Comparison of ENCODE assay signal across 8 mouse cellular contexts in the genomic region with DNA sequence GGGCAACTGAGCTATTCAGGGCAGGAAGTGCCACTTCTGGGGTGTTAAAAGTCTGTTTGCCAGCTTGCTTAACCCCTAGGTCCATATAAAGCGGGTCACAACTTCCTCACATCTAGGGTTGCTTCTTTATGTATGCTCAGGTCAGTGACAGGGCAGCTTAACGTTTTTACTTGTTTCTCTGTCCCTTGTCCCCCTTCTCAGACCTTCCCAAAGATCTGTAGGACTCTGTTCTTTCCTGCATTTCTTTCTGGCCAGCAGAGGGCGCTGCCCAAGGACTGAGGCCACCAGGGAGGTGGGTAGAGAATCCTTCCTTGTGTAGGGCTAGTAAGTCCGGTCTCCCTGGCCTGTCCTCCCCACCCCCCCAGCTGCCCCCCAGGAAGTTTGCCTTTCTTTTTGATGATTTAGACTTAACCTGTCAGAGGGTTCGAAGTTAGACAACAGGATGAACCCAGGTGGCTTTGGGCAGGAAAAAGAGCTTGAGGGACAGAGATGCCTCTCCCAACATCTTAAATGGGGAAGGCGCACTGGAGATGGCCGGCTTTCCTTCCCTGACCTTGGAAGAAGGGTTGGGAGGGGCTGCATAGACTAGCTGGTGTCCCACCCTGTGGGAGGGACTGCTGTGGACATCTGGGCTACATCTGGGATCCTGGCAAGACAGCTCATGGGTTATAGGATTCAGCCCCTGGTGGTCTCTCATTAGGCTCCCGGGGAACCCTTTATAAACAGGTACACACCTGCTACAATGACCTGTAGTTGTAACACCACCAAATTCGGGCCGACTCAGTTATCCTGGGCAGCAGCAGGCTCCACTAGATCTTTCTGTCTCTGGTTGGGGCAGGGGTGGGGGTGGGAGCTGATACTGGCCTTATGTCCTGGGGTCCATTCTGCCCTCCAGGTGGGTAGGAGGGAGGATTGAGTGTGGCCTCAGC. TPM values are rescaled to one million over a fixed set of nuclear protein-coding genes. Genes with fewer than 3 reads are reported as not detected.
DNase-seq lines count a peak whose midpoint lies in the region; ATAC-seq and TF ChIP-seq lines count a peak whose summit lies in the region.

No protein-coding gene starts in this region.

- peak overlapping the region; percentile 91 for H3K27ac ChIP-seq in cortical plate, adult 2 months (ENCODE audit: insufficient read depth, low read length)
- H3K27ac ChIP-seq in intestine, embryonic 14.5 days (ENCODE audit: low read depth), result peak overlapping the region; percentile 95
- H3K27ac ChIP-seq in limb, embryonic 11.5 days (replicated peaks; ENCODE audit: low read depth, low read length), result peak overlapping the region; percentile 92
- peak overlapping the region; percentile 91 for H3K27ac ChIP-seq in midbrain, embryonic 12.5 days (replicated peaks)
- H3K27ac ChIP-seq in small intestine, adult 2 months (ENCODE audit: insufficient read depth, low read depth, low read length), result no peak overlapping the region

- peak; percentile 83 to 88 for DNase-seq in adrenal gland, adult 18-20 months (ENCODE audit: low spot score in 2 of 2)
- DNase-seq in gastrocnemius, postnatal 10 days, result peak; percentile 90
- DNase-seq in intestine, embryonic 14.5 days (ENCODE audit: low spot score), result peak; percentile 95
- peak; percentile 93 for DNase-seq in limb, embryonic 11.5 days (ENCODE audit: low spot score)

- H3K9ac ChIP-seq in intestine, embryonic 14.5 days (ENCODE audit: low read length), result peak overlapping the region; percentile 55
- peak overlapping the region; percentile 78 for H3K9ac ChIP-seq in limb, embryonic 11.5 days (ENCODE audit: low read length)
- H3K9ac ChIP-seq in midbrain, embryonic 12.5 days (replicated peaks), result peak overlapping the region; percentile 46; the same call in 1 of the 2 replicates

- peak overlapping the region; percentile 66 for H3K4me2 ChIP-seq in intestine, embryonic 14.5 days (ENCODE audit: low read length)
- H3K4me2 ChIP-seq in limb, embryonic 11.5 days (ENCODE audit: low read depth, severe bottlenecking), result peak overlapping the region; percentile 75
- H3K4me2 ChIP-seq in midbrain, embryonic 12.5 days (replicated peaks), result peak overlapping the region; percentile 66

- H3K4me3 ChIP-seq in cortical plate, adult 2 months (ENCODE audit: insufficient read depth, low read length), result peak overlapping the region; percentile 25
- peak overlapping the region; percentile 41 for H3K4me3 ChIP-seq in intestine, embryonic 14.5 days (ENCODE audit: low read depth, low read length)
- H3K4me3 ChIP-seq in limb, embryonic 11.5 days (ENCODE audit: low read depth, low read length), result peak overlapping the region; percentile 34
- H3K4me3 ChIP-seq in midbrain, embryonic 12.5 days, result peak overlapping the region; percentile 36
- peak overlapping the region; percentile 50 for H3K4me3 ChIP-seq in small intestine, adult 2 months (ENCODE audit: low read depth, low read length)

- peak; percentile 80 for TF ChIP-seq CTCF in cortical plate, adult 2 months (IDR thresholded peaks at IDR 0.05; ENCODE audit: extremely low read depth, insufficient read depth, low read length)
- peak; percentile 93; the same call in 1 of the 2 replicates for TF ChIP-seq CTCF in small intestine, adult 2 months (IDR thresholded peaks at IDR 0.05; ENCODE audit: extremely low read depth, insufficient read length, insufficient replicate concordance, low read depth, low read length)

- H3K27me3 ChIP-seq in intestine, embryonic 14.5 days (replicated peaks; ENCODE audit: control insufficient read depth, insufficient read depth, low read length), result no peaks in the 10 kb centered on the region
- H3K27me3 ChIP-seq in limb, embryonic 11.5 days (ENCODE audit: control insufficient read depth, insufficient read depth, low read length), result 0 out of 2 replicates have a peak, but pooled peaks cover 2% of the 10 kb centered on the region
- H3K27me3 ChIP-seq in midbrain, embryonic 12.5 days, result peaks cover 25% of the 10 kb centered on the region
- H3K27me3 ChIP-seq in small intestine, adult 2 months (ENCODE audit: control insufficient read depth, insufficient read depth, low read length), result no peaks in the 10 kb centered on the region; the same call in 1 of the 2 replicates

- no peak for TF ChIP-seq POLR2A in cortical plate, adult 2 months (IDR thresholded peaks at IDR 0.05; ENCODE audit: extremely low read depth, insufficient read depth, low read length)
- no peak for TF ChIP-seq POLR2A in small intestine, adult 2 months (IDR thresholded peaks at IDR 0.05; ENCODE audit: low read depth, low read length)

- ATAC-seq in intestine, embryonic 14.5 days (replicated peaks; ENCODE audit: low FRiP score, low TSS enrichment, low read depth), result peak; percentile 46
- peak; percentile 41 for ATAC-seq in limb, embryonic 11.5 days (ENCODE audit: insufficient number of reproducible peaks, low FRiP score, low TSS enrichment, low read depth)
- peak; percentile 27 for ATAC-seq in midbrain, embryonic 12.5 days (ENCODE audit: low FRiP score, low read depth)
- no peak for ATAC-seq in erythroid progenitor cell, adult 5-6 weeks (replicated peaks; ENCODE audit: low FRiP score, poor library complexity, severe bottlenecking)

- H3K9me3 ChIP-seq in intestine, embryonic 14.5 days (ENCODE audit: control insufficient read depth, low read length), result no peaks in the 10 kb centered on the region
- H3K9me3 ChIP-seq in limb, embryonic 11.5 days (ENCODE audit: control insufficient read depth, low read length), result no peaks in the 10 kb centered on the region
- H3K9me3 ChIP-seq in midbrain, embryonic 12.5 days, result no peaks in the 10 kb centered on the region

- 9% methylated on average over 10 of the region's 10 CpGs for WGBS in intestine, embryonic 14.5 days
- WGBS in limb, embryonic 11.5 days, result 7% methylated on average over 10 of the region's 10 CpGs
- 5% methylated on average over 10 of the region's 10 CpGs for WGBS in midbrain, embryonic 12.5 days
- WGBS in small intestine, adult 2 months, result 7% methylated on average over 10 of the region's 10 CpGs

- H3K36me3 ChIP-seq in intestine, embryonic 14.5 days (ENCODE audit: control insufficient read depth, insufficient read depth, low read length), result no peaks in the 10 kb centered on the region
- no peaks in the 10 kb centered on the region for H3K36me3 ChIP-seq in limb, embryonic 11.5 days (ENCODE audit: control insufficient read depth, insufficient read depth, low read length)
- no peaks in the 10 kb centered on the region for H3K36me3 ChIP-seq in midbrain, embryonic 12.5 days
- H3K36me3 ChIP-seq in small intestine, adult 2 months (ENCODE audit: control insufficient read depth, insufficient read depth, low read length), result no peaks in the 10 kb centered on the region

- no peaks in the 10 kb centered on the region for H3K4me1 ChIP-seq in cortical plate, adult 2 months (ENCODE audit: control insufficient read depth, insufficient read depth, low read length)
- H3K4me1 ChIP-seq in intestine, embryonic 14.5 days (replicated peaks; ENCODE audit: control insufficient read depth, insufficient read depth, low read length), result peaks cover 34% of the 10 kb centered on the region
- H3K4me1 ChIP-seq in limb, embryonic 11.5 days (ENCODE audit: control insufficient read depth, insufficient read depth, low read length), result peaks cover 32% of the 10 kb centered on the region
- H3K4me1 ChIP-seq in midbrain, embryonic 12.5 days, result peaks cover 37% of the 10 kb centered on the region
- H3K4me1 ChIP-seq in small intestine, adult 2 months (ENCODE audit: control insufficient read depth, insufficient read depth, insufficient read length, low read length), result peaks cover 18% of the 10 kb centered on the region

RNA-seq across cellular contexts. Expression of a gene that starts 2.0 kb away (rescaled TPM):
- total RNA-seq in adrenal gland, adult 18-20 months (2021), result not detected
- 0.44 TPM in 1 of 2 replicates, not detected in the other for polyA plus RNA-seq in cortical plate, adult 2 months (2012; rRNA removed)
- not detected for total RNA-seq in gastrocnemius, postnatal 10 days (2021)
- polyA plus RNA-seq in intestine, embryonic 14.5 days (2014; fragmentation: Nextera tagmentation; extraction: Ambion mirVana), result not detected in 2 replicates
- not detected in 2 replicates for polyA plus RNA-seq in limb, embryonic 11.5 days (2014; fragmentation: Nextera tagmentation; extraction: Ambion mirVana)
- polyA plus RNA-seq in midbrain, embryonic 12.5 days (2016; fragmentation: Nextera tagmentation; extraction: Ambion mirVana), result not detected in 2 replicates
- not detected in 2 replicates for polyA plus RNA-seq in small intestine, adult 2 months (2012; rRNA removed)
- not detected in 2 replicates for total RNA-seq in erythroid progenitor cell, adult 5-6 weeks (2015; ENCODE audit: low replicate concordance)
- not detected in 2 replicates for total RNA-seq in erythroid progenitor cell, adult 5-6 weeks (2017; ENCODE audit: low replicate concordance)

RNA-seq across cellular contexts. Expression of a gene that starts 48.9 kb away (rescaled TPM):
- 10 to 100 TPM; 41.0 to 41.4 TPM for total RNA-seq in adrenal gland, adult 18-20 months (2021)
- 206 and 219 TPM in 2 replicates for polyA plus RNA-seq in cortical plate, adult 2 months (2012; rRNA removed)
- 10 to 100 TPM; 55.0 to 58.2 TPM for total RNA-seq in gastrocnemius, postnatal 10 days (2021)
- 25.2 and 29.3 TPM in 2 replicates for polyA plus RNA-seq in intestine, embryonic 14.5 days (2014; fragmentation: Nextera tagmentation; extraction: Ambion mirVana)
- polyA plus RNA-seq in limb, embryonic 11.5 days (2014; fragmentation: Nextera tagmentation; extraction: Ambion mirVana), result 23.3 and 23.6 TPM in 2 replicates
- polyA plus RNA-seq in midbrain, embryonic 12.5 days (2016; fragmentation: Nextera tagmentation; extraction: Ambion mirVana), result 97.9 and 107 TPM in 2 replicates
- polyA plus RNA-seq in small intestine, adult 2 months (2012; rRNA removed), result 42.6 and 65.0 TPM in 2 replicates
- total RNA-seq in erythroid progenitor cell, adult 5-6 weeks (2015; ENCODE audit: low replicate concordance), result 3.2 and 3.8 TPM in 2 replicates
- total RNA-seq in erythroid progenitor cell, adult 5-6 weeks (2017; ENCODE audit: low replicate concordance), result 5.9 and 11.6 TPM in 2 replicates

RNA-seq across cellular contexts. Expression of a gene that starts 49.5 kb away (rescaled TPM):
- total RNA-seq in adrenal gland, adult 18-20 months (2021), result 100 to 1,000 TPM; 104 to 109 TPM
- 57.1 and 63.8 TPM in 2 replicates for polyA plus RNA-seq in cortical plate, adult 2 months (2012; rRNA removed)
- total RNA-seq in gastrocnemius, postnatal 10 days (2021), result 10 to 100 TPM; 82.3 to 83.5 TPM
- polyA plus RNA-seq in intestine, embryonic 14.5 days (2014; fragmentation: Nextera tagmentation; extraction: Ambion mirVana), result 168 and 173 TPM in 2 replicates
- polyA plus RNA-seq in limb, embryonic 11.5 days (2014; fragmentation: Nextera tagmentation; extraction: Ambion mirVana), result 146 and 154 TPM in 2 replicates
- polyA plus RNA-seq in midbrain, embryonic 12.5 days (2016; fragmentation: Nextera tagmentation; extraction: Ambion mirVana), result 105 and 110 TPM in 2 replicates
- polyA plus RNA-seq in small intestine, adult 2 months (2012; rRNA removed), result 105 and 161 TPM in 2 replicates
- total RNA-seq in erythroid progenitor cell, adult 5-6 weeks (2015; ENCODE audit: low replicate concordance), result 28.8 and 39.8 TPM in 2 replicates
- 8.5 and 8.7 TPM in 2 replicates for total RNA-seq in erythroid progenitor cell, adult 5-6 weeks (2017; ENCODE audit: low replicate concordance)
